Mouse (Mus musculus) ZHBTc4 (cell line): ENCODE results near the gene Vmn1r228.

ENCODE experiments used
- DNase-seq: peaks from one replicate; pipeline ENCODE4 v3.0.0-alpha.2; 2011; ENCODE audit warnings: low read depth, low spot score

Vmn1r228 gene

DNA sequence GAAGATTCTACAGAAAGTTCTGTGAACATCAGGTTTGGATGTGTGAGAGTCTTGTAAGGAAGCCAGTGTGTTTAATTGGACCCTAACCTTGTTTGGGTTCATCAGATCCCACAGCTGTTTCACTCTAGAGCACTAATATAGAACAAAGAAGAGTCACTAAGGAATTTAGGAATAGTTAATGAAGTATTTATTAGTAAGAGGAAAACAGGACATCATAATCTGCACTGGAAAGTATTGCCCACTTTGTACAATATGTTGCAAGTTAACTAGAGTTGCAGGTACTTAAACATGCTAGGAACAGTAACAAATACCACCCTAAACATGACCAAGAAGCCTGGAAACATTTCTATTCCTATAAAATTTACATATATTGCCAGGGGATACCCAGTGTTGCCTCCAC is at the start of gene Vmn1r228:
Gene Vmn1r228, minus strand, starts transcription at position 101 of the 400 bp plus-strand sequence.
- DNase-seq: no peak

DNA sequence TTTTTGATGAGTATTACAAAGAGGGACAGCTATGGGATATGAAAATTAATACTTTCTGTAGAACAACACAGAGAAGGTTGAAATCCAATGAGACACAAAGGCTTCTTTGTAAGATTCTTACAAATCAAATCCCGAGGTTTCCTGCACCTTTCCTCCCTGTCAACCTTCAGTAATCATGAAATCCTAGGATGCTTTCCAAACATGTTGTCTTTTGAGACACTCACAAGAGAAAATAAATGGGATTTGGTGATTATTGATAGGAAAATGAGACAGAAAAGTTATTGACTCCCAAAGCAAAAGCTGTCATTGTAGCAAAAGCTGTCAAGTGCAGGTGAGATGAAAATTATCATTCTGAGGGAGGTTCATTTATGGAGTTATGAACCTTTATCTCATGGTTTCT is 25.3 kb upstream of the Vmn1r228 start, which contains the start of gene Vmn1r229:
Gene Vmn1r229, plus strand, starts transcription at position 301 of the 400 bp plus-strand sequence.
- no peak for DNase-seq

DNA sequence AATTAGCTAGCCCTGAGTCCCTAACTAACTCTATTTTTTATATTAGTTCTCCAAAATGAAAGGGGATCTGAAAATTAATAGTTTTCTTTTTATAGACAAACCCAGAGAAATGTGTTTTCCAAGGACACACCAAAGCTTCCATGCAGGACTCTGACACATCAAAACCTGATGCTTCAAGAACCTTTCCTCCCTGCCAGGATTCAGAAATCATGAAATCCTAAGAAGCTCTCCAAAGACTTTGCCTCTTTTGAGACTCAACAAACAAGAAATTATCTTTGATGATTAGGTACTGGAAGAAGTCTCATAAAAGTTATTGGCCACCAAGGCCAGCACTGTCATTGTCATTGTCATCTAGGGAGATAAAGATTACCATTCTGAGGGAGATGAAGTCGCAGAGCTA is 56.4 kb downstream of the Vmn1r228 start, which contains the start of gene Vmn1r227:
Gene Vmn1r227, plus strand, starts transcription at position 301 of the 400 bp plus-strand sequence.
- no peak for DNase-seq
